ENCODE assay signal across 18 mouse cellular contexts in the genomic region with DNA sequence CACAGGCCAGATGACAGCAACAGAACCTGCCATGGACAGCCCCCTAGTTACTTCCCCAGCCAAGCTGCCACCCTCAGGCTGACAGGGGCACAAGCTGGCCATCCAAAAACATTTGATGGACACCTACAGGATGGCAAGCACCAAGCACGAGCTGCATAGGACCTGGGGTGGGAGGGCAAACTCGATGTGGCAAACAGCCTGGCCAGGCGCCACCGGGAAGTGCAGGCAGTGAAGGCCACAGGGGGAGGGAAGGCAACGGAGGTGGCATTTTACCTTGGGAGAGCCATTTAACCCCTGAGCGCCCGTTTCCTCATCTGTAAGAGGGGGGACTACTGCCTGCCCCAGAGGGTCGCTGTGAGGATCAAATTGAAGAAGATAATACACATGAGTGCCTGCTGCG. TPM values are rescaled to one million over a fixed set of nuclear protein-coding genes. Genes with fewer than 3 reads are reported as not detected.
"Had no signal": no experiment of that assay in that cellular context is flagged by ENCODE, and none has a peak within 500 bp of the region (broad histone marks: within the 10 kb centered on the region; RNA-seq: fewer than 3 reads in every experiment).

No protein-coding gene starts in this region.

- ATAC-seq: liver, postnatal 0 days; lung, postnatal 0 days had no signal

- H3K27me3 ChIP-seq: lung, embryonic 15.5 days; megakaryocyte, embryonic 14.5 days; midbrain, embryonic 12.5 days; neural tube, embryonic 12.5 days had no signal

- H3K4me1 ChIP-seq: lung, embryonic 15.5 days; midbrain, embryonic 12.5 days; neural tube, embryonic 12.5 days had no signal

- H3K9me3 ChIP-seq: lung, embryonic 15.5 days; megakaryocyte, embryonic 14.5 days; midbrain, embryonic 12.5 days; neural tube, embryonic 12.5 days had no signal

- H3K4me2 ChIP-seq: lung, embryonic 15.5 days; midbrain, embryonic 12.5 days; neural tube, embryonic 12.5 days had no signal

- H3K4me3 ChIP-seq: lung, embryonic 15.5 days; megakaryocyte, embryonic 14.5 days; midbrain, embryonic 12.5 days; neural tube, embryonic 12.5 days had no signal

- DNase-seq: liver, postnatal 0 days; lung, adult 2 months; lung, postnatal 14 days; lung, postnatal 36 days; midbrain, embryonic 14.5 days; right cerebral cortex, postnatal 25 days; right cerebral cortex, postnatal 4 days; spleen, adult 18-20 months; thymus, adult 18-20 months; thymus, postnatal 14 days; thymus, postnatal 36 days had no signal

- H3K9ac ChIP-seq: liver, postnatal 0 days; lung, embryonic 15.5 days; midbrain, embryonic 12.5 days; neural tube, embryonic 12.5 days had no signal

- H3K27ac ChIP-seq: lung, embryonic 15.5 days; macrophage; midbrain, embryonic 12.5 days; neural tube, embryonic 12.5 days had no signal

RNA-seq across cellular contexts. Expression of gene Brd3os, which starts 18.5 kb away (rescaled TPM):
- total RNA-seq: monocyte, adult 5-6 weeks had no signal
